Mouse (Mus musculus): ENCODE results near the gene Trove2.
A peak's percentile ranks its signal among the peaks of the same experiment; 100 is the strongest.

Gene Trove2

GRCm38 (mm10) chr1:143776446-143777411 is at the start of gene Trove2, which contains the start of gene Uchl5:
Gene Trove2 (minus strand): TSS chr1:143777068.
Gene Uchl5 (plus strand): TSS chr1:143777272.
- DNase-seq (ENCODE audit: low spot score) = peak; percentile 97

DNA sequence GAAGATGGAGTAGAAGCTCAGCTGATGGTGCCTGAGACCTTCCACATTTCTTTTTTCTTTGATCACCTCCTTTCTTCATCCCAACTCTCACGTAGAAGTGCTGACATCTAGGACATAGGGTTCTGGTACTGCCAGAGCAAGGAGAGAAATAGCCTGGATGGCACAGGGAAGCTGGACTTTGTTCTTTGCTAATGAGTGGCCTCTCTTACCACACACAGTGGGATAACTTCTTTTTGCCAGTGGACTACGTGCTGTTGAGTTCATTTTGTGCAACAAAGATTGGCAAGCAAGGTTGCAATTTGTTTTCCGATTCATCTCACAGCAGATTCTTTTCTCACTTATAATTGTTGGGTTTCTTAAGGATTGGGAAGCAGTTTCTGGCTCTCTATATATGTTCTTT is 45.8 kb upstream of the Trove2 start:
- no peak for DNase-seq (ENCODE audit: low spot score)

GRCm38 (mm10) chr1:143820096-143820877 is 43.4 kb upstream of the Trove2 start:
- peak; percentile 55 for DNase-seq (ENCODE audit: low spot score)

- DNase-seq (ENCODE audit: low spot score) = peak; percentile 83
Measured at GRCm38 (mm10) chr1:143813676-143814360, 37.0 kb upstream of the Trove2 start.

- no peak for DNase-seq (ENCODE audit: low spot score)
Measured at GRCm38 (mm10) chr1:143809062-143809461, 32.2 kb upstream of the Trove2 start.

- peak; percentile 92 for DNase-seq (ENCODE audit: low spot score)
Measured at GRCm38 (mm10) chr1:143803537-143803936, 26.7 kb upstream of the Trove2 start.

DNA sequence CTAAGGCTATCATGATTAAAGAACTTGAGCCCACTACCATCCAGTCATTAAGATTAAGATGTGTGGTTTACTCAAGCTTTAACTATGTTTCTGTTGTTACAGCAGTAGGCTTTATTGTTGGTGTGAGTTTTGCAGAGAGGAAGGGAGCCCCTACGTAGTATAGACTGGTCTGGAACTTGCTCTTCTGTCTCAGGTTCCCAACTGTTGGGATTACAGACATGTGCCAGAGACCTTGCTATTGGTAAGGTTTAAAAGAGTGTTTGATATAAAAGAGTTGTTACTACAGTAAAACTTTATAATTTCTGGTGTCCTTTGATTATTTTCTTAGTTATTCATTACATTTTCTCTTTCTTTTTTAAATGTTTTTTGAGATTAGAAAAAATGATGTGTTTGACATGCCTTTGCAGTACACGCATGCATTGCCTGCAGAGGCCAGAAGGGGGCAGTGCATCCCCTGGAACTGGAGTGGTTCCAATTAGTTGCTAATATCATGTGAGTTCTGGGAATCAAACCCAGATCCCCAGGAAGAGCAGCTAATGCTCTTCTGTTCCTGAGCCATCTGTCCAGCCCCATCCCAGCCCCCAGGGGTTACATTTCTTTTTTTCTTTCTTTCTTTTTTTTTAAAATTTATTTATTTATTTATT is 11.8 kb upstream of the Trove2 start:
- DNase-seq (ENCODE audit: low spot score) = peak; percentile 54

DNA sequence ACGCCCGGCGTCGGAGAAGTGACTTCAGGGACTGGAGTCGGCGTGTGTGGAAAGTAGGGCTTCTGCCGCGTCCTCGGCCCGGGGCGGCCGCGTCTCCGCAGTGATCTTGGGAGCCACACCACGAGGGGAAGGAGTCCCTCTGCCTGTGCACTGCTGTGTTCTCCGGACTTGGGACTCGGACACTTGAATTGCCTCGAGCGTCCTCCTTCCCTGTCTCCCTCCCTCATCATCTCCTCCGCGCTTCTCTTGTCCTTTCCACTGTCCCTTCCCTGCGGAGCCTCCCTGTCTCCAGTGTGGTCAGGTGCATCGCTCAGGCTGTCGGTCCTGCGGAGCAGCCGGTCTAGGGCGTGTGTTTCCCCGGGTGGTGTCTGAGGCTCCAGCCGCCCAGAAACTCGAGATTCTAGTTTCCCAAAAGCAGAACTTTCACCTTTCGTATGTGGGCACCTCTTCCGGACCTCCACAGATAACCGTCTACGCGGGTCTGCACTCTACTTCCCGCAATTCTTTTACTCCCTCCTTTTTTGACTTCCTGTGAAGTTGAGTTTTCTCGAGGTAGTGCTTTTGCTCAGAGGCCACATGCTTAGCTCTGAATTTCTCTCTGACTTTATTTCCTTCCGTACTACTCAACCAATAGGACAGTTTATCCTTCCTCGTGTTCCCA is 820 bp upstream of the Trove2 start:
- DNase-seq (ENCODE audit: low spot score) = peak; percentile 45

DNA sequence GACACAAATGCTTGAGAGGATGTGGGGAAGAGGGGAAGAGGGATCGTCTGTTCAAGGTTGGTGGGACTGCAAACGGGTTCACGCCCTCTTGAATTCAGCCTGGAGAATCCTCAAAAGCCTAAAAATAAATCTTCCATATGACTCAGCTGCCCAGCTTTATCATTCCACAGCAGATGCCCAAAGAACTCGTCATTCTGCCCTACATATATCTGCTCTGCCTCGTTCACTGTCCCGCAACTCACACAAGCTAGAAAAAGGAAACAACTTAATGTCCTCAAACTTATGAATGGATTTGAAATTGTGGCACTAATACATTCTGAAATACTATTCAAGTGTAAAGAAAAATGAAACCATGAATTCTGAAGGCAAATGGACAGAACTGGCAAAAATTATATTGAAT is 3.0 kb downstream of the Trove2 start:
- no peak for DNase-seq (ENCODE audit: low spot score)

- DNase-seq (ENCODE audit: low spot score) = no peak
Measured at GRCm38 (mm10) chr1:143773082-143773481, 3.8 kb downstream of the Trove2 start.

DNA sequence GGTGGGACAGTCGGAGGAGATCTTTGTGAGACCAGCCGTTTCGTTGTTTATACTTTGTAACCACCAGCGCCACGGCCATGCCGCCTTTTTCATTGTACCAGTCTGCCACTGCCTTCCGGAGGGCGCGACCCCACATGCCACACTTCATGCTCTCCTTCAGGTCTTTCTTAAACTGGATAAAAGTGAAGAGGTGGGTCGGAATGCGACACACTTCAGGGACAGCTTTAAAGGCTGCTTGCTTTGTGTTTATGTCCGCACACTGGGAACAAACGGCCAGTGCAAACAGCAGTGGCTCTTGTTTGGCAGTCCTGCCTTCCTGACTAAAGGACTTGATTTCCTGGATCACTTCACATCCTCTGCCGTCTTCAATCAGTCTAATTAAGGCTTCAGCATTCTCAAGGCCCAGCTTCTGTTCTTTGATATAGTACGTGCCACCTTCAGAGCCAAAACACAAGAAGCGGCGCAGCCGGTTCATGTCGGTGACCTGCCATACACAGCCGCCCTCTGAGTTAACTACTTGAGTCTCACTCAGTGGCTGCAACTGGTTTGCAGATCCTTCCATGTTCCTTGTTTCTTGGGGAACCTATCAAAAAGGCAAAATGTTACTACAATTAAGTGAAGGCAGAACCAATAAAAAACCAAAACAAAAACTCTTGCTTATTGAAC is 6.3 kb downstream of the Trove2 start:
- DNase-seq (ENCODE audit: low spot score) = no peak

DNA sequence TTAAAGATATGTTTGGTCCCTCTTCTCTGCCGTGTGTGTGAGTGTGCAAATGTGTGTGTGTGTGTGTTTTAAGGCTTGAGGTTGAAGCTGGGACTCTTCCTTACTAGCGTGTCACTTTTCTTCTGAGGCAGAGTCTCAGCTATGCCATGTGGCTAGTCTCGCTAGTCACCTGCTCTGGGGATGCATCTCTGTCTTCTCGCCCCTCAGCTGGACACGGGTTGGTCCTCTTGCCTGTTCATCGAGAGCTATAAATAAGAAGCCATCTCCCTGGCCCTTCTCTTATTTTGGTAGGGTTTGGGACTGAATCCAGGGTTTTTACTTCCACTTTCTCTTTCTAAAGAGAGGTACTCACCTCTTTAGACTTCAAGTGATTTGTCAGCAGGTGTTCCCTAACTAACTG is 10.6 kb downstream of the Trove2 start:
- no peak for DNase-seq (ENCODE audit: low spot score)

DNA sequence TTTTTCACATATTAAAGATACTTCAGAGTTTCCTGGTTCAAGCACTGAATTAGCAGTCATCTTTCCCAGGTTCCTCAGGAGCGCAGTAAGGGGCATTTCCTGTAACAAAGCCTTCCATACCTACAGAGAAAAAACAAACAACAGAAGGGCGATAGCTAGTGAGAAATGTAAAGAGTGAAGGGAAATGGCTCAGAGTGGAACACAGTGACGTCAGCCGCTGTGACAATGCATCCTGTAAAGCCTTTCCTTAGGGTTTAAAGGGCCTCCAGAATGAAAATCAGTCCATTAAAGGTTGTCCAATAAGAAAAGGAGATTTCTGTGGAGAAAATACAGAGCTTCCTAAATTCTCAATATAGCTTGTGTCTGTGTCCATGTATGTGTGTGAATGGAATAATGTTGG is 11.1 kb downstream of the Trove2 start:
- no peak for DNase-seq (ENCODE audit: low spot score)

DNA sequence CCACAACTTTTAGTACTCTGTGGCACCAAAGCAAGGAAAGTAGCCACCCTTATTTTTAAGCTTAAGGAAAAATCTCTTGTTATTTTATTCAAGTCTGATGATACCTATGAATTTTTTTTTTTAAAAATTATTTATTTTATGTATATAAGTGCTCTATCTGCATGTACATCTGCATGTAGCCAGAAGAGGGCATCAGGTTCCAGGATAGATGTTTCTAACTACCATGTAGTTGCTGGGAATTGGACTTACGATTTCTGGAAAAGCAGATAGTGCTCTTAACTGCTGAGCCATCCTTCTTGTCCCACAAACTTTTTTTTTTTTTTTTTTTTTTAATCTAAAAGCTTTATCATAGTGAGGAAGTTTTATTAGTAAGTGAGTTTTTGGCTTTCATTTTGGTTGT is 12.4 kb downstream of the Trove2 start:
- DNase-seq (ENCODE audit: low spot score) = no peak

DNA sequence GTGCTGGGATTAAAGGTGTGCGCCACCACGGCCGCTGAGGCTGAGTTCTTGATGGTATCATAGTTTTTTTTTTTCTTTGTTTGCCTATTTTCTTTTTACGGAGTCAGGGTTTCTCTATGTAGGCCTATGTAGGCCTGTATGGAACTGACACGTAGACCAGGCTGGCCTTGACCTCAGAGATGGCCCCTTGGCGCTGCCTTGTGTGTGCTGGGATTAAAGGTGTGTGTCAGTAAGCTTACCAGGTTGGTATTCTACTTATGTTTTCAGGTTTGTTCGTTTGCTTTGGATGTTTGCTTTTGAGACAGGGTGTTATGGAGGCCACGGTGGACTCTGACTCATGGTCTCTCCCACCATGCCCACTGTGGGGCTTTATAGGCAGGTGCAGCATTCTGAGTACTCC is 14.7 kb downstream of the Trove2 start:
- DNase-seq (ENCODE audit: low spot score) = no peak

GRCm38 (mm10) chr1:143745871-143746270 is 31.0 kb downstream of the Trove2 start:
- no peak for DNase-seq (ENCODE audit: low spot score)

- peak; percentile 5 for DNase-seq (ENCODE audit: low spot score)
Measured at GRCm38 (mm10) chr1:143742186-143742585, 34.7 kb downstream of the Trove2 start.

DNA sequence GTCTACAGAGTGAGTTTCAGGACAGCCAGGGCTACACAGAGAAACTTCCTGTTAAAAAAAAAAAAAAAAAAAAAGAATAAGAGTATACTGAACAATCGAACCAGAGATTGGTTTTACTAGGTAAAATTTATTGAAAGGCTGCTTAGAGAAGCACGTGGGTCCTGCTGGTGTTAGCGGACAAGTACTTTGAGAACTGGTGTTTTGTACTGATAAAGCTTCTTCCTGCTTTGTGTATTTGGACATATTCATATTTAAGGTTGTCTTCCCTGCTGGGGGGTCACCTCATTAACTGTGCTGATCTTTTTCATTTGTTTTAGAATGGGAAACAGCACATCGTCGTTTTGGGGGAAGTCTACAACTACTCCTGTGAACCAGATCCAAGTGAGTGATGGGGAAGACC is 35.5 kb downstream of the Trove2 start:
- DNase-seq (ENCODE audit: low spot score) = no peak

DNA sequence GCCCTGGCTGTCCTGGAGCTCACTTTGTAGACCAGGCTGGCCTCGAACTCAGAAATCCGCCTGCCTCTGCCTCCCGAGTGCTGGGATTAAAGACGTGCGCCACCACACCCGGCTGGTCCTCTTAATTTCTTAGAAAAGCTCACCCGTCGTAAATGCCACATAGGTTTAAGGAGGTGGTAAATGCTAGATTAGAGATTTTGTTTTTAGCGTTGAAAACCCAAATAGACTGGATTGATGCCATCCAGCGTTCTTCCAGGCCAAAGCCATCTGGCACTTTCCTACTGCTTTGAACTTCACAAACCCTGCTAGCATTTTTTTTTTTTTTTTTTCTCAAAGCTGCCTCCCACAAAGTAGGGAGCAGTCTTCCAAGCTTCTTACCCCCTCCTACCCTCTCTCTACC is 36.3 kb downstream of the Trove2 start:
- DNase-seq (ENCODE audit: low spot score) = no peak

All from embryo, embryonic 10.5 days (tissue).